Mouse (Mus musculus): ENCODE data around the gene Nlgn3. TPM values are rescaled to one million over a fixed set of nuclear protein-coding genes. Genes with fewer than 3 reads are reported as not detected.
A peak's percentile ranks its signal among the peaks of the same experiment; 100 is the strongest.
"Not testable (repeated sequence)": the region's sequence is repeated elsewhere in the genome, so short reads cannot be mapped to it uniquely, and the experiment has no call there.

The Nlgn3 gene
- total RNA-seq, 2 experiments from 2014 or later: not detected

DNA sequence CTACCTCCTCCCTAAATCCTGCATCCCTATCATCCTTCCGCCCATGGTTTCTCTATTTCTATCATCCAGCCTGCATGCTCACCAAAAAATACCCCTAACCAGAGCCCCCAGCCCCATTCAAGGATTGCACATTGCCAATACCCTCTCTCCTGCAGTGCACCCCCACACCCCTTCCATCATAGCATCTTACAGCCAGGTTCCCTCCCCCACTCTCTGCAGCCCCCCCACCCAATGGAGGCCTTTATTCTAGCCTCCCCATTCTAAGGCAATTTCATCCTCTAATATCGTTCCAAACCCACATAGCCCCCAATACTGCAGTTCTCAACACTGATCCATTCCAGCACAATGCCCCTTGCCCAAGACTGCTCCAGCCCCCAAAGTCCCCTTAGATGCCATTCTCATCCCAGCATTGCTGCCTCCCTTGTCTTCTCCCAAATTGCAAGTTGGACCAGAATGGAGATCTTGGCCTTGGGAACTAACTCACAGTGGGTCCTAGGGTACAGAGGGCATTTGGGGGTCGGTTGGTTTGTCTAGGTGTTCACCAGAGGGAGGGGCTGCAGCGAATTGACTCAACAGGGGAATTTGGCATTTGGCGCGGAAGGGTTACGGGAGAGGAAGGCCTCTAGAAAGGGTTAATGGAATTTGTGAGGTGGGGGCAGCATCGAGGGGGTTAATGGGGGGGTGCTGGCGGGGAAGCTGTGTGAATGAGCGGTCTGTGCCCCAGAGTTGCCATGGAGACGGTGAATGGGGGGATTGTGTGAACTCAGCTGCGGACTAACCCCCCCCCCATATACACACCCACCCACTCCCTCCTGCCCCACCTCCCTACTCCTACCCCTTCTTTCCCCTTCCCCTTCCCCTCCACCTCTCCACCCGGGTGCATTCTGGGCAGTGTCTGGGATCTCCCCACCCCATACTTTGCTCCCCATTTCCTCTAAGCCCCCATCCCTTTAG, 782 bp downstream of the Nlgn3 start:
- no peak for ATAC-seq (replicated peaks; ENCODE audit: poor library complexity)

DNA sequence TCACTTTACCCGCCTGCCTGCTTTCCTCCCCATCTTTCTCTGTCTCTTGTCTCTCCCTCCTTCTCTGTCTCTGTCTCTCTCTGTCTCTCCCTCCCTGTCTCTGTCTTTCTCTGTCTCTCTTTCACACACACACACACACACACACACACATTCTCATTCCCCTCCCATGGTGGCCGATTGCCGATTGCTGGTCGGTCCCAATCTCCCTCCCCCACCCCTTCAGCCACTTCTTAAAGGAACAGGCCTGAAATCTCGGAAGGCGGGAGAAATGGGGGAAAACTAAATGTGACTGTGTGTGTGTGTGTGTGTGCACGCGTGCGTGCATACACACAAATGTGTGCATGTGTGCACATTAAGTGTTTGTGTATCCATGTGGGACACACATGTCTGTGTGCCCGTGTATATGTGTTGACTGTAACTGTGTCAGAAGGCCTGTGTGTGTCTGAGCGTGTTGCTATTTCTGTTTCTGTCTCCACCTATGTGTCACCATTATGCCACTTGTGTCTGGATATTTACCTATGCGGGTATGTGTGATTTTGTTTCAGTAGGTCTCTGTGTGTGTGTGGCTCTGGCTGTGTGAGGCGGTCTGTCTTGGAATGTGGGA, 1.6 kb downstream of the Nlgn3 start:
- no peak for ATAC-seq (replicated peaks; ENCODE audit: poor library complexity)

DNA sequence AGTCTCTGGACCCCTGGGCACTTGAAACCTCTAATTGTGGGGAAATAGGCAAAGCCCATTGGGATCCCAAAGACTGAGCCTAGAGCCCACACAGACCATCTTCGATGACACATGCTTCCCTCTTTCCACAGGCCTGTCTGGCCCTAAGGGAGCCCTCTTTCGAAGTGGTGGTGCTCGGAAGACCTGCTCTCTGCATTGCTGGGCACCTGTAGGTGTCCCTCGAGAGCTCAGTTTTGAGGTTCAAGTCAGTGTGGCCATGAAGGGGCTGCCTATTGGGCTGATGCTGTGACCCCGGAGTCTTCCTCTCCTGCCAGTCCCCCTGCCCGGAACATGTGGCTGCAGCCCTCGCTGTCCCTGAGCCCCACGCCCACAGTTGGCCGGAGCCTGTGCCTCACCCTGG, 2.7 kb downstream of the Nlgn3 start:
- ATAC-seq (replicated peaks; ENCODE audit: poor library complexity): no peak

GRCm38 (mm10) chrX:101304646-101305045, 5.7 kb downstream of the Nlgn3 start:
- no peak for ATAC-seq (replicated peaks; ENCODE audit: poor library complexity)

GRCm38 (mm10) chrX:101309299-101309698, 10.3 kb downstream of the Nlgn3 start:
- no peak for ATAC-seq (replicated peaks; ENCODE audit: poor library complexity)

DNA sequence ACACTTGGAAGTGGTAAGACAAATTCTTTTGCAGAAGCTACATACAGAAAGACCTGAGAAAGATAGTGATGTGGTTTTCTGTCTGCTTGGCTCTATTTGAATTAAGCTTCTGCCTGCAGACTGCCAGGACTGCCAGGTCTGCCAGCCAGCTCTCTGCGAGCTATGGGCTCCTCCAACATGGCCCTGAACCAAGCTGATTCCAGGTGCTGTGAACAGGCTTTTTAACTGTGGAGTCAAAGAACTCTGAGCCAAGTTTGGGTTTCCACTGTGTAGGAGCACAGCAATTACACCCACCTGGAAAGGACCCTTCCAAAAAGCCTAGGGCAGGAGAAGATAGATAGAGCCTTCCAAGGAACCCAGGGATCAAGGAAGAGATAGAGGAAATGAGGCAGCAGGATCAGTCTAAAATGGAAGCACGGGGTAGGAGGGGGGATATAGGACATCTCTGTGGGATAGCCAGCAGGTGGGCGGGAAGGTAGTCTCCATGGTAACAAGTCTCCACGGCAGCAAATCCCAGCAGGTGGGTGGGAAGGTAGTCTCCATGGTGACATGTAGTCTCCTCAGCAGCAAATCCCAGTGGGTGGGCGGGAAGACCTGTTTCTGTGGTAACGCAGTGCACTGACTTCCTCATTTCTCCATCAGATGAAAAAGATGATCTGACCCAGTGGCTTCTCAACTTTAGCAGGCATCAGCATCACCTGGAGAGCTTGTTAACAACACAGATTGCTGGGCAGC, 14.8 kb downstream of the Nlgn3 start:
- ATAC-seq (replicated peaks; ENCODE audit: poor library complexity): no peak; the same call in 1 of the 2 replicates

- peak; percentile 54 for ATAC-seq (replicated peaks; ENCODE audit: poor library complexity)
Observed at GRCm38 (mm10) chrX:101319775-101320174, 20.8 kb downstream of the Nlgn3 start.

- ATAC-seq (replicated peaks; ENCODE audit: poor library complexity): no peak
Observed at GRCm38 (mm10) chrX:101325989-101326899, 27.3 kb downstream of the Nlgn3 start.

DNA sequence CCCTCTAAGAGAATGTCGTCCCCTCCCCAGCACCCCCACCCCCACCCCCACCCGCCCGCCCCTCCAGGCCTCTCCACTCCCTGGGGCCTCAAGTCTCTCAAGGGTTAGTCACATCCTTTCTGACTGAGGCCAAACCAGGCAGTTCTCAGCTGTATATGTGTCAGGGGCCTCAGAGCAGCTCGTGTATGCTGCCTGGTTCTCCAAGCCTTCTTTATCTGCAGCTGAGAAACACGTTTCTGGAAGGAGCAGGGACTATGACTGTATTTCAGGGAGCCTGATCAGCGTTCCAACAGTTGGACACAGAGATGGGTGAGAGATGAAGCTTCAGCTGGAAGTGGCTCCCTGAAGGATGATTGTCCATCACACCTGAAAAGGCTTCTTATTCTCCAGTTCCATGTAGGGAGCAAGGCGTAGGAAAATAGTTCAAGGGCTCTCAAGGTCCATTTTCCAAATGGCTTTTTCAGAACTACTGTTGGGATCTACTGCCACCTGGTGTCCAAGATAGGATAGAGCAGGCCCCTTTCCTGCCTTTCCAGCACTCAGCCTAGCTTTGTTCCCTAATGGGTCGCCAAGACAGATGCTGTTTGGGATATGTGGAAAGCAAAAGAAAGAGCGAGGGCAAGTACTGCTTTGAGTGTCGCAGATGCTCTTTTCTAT, 30.5 kb downstream of the Nlgn3 start:
- ATAC-seq (replicated peaks; ENCODE audit: poor library complexity): peak; percentile 40; the same call in 1 of the 2 replicates

DNA sequence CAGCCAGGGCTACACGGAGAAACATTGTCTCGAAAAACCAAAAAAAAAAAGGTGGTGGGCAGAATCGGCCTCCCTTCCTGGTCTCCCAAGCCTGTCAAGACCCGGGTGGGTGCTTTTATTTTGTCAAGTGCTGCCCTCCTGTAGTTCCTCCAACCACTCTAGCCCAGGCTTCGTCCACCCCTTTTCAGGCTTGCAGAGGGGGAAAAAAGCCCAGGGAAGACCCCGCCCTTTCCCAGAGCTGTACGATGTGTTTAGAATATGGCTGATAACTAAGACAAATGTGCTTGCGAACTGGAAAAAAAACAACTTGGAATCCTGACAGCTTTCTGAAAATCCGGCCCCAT, 33.0 kb downstream of the Nlgn3 start:
- ATAC-seq (replicated peaks; ENCODE audit: poor library complexity): no peak

DNA sequence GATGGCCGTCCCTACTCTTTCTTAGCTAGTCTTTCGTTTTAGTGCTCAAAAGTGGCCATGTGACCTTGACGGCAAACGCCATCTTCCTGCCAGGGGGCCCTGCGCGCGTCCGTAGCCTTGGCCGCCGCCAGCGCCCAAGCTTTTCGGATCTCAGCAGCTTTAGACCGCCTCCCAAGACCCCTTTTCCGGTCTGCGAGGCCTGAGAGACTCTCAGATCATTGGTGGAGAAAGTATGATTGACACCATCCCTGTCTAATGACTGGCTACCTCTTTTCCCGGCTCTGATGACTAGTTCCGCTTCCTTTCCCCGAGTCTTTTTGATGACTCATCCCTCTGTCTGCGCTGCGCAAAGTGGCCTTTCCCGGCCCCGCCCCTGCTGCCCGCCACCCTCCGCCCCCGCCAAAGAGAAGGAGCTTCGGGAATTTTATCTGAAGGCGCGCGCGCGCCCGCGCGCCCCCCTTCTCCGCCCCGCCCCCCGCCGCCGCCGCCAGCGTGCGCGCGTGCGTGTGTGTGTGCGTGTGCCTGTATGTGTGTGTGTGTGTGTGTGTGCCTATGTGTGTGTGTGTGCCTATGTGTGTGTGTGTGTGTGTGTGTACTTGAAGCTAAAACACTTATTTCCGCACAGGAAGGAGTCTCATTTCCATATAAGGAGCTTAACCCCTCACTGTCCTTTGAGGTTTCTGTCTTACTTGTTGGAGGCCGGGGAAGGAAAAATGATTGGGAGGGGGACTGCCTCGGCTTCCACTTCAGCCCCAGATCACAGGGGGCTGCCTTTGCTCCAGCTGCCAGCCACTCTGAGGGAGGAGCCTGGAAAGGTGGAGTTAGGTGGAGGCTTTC, 33.6 kb downstream of the Nlgn3 start:
- peak; percentile 93 for ATAC-seq (replicated peaks; ENCODE audit: poor library complexity)

- ATAC-seq (replicated peaks; ENCODE audit: poor library complexity): no peak
Observed at GRCm38 (mm10) chrX:101334606-101335005, 35.6 kb downstream of the Nlgn3 start.

GRCm38 (mm10) chrX:101338666-101339065, 39.7 kb downstream of the Nlgn3 start:
- ATAC-seq (replicated peaks; ENCODE audit: poor library complexity): no peak

- not testable (repeated sequence) for ATAC-seq (replicated peaks; ENCODE audit: poor library complexity)
Observed at GRCm38 (mm10) chrX:101342837-101343236, 43.9 kb downstream of the Nlgn3 start.

DNA sequence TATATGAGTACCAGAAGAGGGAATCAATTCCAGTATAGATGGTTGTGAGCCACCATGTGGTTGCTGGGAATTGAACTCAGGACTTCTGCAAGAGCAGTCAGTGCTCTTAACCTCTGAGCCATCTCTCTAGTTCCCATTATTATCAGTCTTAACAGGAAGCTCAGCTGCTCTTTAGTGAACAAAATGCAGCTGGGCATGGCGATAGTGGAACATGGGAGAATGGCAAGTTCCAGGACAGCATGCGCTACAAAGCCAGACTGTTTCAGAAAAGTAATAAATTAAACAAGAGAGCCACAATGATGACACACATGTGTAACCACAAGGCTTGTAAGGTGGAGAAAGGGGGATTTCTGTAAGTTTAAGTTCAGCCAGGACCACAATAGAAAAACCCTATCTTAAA, 46.5 kb downstream of the Nlgn3 start:
- peak; percentile 61; the same call in 1 of the 2 replicates for ATAC-seq (replicated peaks; ENCODE audit: poor library complexity)

DNA sequence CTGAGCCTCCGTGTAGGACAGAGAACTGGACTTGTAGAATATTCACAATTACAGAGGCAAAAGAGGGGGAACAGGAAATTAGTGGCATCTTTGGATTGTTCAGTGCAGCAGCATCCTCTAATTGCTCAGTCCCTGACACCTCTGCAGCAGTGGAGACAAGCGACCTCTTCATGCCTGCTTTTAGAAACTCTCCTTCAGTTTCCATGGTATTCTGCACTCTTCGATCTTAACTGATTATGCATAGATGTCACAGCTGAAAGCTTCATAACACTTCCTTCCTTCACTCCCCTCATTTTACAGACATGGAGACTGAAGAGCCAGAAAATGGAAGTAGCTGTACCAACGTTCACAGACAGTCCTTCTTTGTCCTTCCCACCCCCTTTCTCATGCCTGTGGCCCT, 47.5 kb downstream of the Nlgn3 start:
- no peak for ATAC-seq (replicated peaks; ENCODE audit: poor library complexity)

- ATAC-seq (replicated peaks; ENCODE audit: poor library complexity): peak; percentile 97
Observed at GRCm38 (mm10) chrX:101351188-101351587, 52.2 kb downstream of the Nlgn3 start.

GRCm38 (mm10) chrX:101358902-101359301, 59.9 kb downstream of the Nlgn3 start:
- ATAC-seq (replicated peaks; ENCODE audit: poor library complexity): not testable (repeated sequence)

GRCm38 (mm10) chrX:101369001-101369400, 70.0 kb downstream of the Nlgn3 start:
- ATAC-seq (replicated peaks; ENCODE audit: poor library complexity): no peak

All from megakaryocyte progenitor cell, adult 5-6 weeks (primary cell).